Mouse (Mus musculus) cerebellum, adult 2 months (tissue): ENCODE results near the gene Natd1.

ENCODE experiments used
- CTCF ChIP-seq: fragments of 200-500 bp; IDR thresholded peaks from 2 replicates; pipeline ENCODE4 v1.5.1; 2011; ENCODE audit warnings: low read depth, mild to moderate bottlenecking, control low read depth, low read length, moderate library complexity, borderline replicate concordance; ENCODE audit not compliant: insufficient read depth
- POLR2A ChIP-seq: fragments of 200-500 bp; IDR thresholded peaks from 2 replicates; pipeline ENCODE4 v1.6.1; 2011; ENCODE audit warnings: low read length, control low read depth, borderline replicate concordance; ENCODE audit not compliant: insufficient read depth

- TF ChIP-seq CTCF: no peak
- no peak for TF ChIP-seq POLR2A
Observed at GRCm38 (mm10) chr11:60951896-60952295, 37.3 kb upstream of the Natd1 start.
